Mouse (Mus musculus): Measurements from ENCODE around the gene Olfr1158.
"Not testable (repeated sequence)": the region's sequence is repeated elsewhere in the genome, so short reads cannot be mapped to it uniquely, and the experiment has no call there.

The Olfr1158 gene

DNA sequence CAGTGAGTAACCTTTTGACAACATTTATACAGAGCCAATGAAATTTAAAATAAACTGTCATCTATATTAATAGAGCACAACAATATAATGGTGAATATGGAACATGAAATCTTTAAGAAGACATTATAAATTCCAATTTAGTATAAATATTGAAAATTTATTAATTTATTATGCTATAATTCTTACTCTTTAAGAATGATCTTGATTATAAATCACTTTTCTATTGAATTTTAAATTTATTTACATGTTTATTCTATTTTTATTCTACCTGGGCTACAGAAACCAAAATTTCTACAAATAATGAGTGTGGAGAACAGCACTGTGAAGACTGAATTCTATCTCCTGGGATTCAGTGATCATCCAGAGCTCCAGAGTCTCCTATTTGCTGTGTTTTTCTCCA is at the start of gene Olfr1158:
Gene Olfr1158, plus strand, starts transcription at position 301 of the 400 bp plus-strand sequence.
- DNase-seq (ENCODE audit: low spot score in 2 of 2) = no peak

DNA sequence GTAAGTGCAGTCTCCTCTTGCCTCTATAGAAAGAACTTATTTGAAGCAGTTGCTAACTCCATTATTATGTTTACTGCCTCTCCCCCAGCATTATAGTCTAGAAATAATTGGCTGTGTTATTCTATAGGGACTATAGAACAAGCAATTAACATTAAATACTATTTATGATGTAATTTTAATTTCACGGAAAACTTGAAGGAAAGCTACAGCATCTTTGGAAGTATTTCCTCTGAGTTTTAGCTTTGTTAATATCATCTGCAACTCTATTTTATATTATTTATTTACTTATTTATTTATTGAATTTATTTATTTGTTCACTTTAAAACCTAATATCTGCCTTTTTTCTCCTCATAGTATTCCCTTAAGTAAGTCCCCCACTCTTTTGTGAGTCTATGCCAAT is 44.9 kb upstream of the Olfr1158 start, which contains the start of gene Olfr1155:
Gene Olfr1155, minus strand, starts transcription at position 101 of the 400 bp plus-strand sequence.
- DNase-seq (ENCODE audit: low spot score in 2 of 2) = no peak

DNA sequence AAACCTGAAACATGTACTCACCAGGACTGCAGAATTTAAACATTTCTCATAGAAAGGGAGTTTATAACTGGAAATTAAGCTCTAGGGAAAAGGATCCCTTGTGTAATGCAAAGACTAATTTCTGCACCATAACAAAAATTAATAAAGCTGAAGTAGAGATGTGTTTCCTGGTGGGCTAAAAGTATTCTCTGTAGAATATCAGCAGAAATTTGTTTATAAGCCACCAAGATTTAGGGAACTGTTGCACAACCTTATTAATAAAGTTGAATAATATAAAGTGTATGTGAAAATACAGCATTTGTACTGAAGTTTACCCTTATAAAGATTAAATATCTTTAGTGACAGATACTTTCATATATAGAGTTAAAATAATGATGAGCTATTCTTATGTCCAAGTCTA is 36.9 kb upstream of the Olfr1158 start, which contains the start of gene Olfr1156:
Gene Olfr1156, minus strand, starts transcription at position 101 of the 400 bp plus-strand sequence.
- no peak for DNase-seq (ENCODE audit: low spot score in 2 of 2)

DNA sequence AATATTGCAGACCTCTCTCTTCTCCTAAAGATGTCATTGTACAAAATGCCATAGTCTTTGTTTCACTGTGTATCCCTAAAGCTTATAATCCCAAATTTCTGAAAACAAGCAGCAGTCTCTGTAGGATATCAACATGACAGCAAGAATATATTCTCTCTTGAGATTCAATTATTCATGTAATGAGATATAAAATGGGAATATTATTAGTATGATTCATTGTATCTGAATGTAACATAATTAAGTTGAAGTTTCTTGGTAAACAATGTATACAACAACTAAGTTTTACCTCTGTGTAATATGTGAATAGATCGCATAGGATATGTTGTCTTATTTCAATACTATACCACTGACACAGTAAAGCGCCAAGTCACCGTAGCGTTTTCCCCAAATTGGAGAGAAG is 21.7 kb upstream of the Olfr1158 start, which contains the start of gene Olfr1157:
Gene Olfr1157, minus strand, starts transcription at position 101 of the 400 bp plus-strand sequence.
- DNase-seq (ENCODE audit: low spot score in 2 of 2) = no peak

DNA sequence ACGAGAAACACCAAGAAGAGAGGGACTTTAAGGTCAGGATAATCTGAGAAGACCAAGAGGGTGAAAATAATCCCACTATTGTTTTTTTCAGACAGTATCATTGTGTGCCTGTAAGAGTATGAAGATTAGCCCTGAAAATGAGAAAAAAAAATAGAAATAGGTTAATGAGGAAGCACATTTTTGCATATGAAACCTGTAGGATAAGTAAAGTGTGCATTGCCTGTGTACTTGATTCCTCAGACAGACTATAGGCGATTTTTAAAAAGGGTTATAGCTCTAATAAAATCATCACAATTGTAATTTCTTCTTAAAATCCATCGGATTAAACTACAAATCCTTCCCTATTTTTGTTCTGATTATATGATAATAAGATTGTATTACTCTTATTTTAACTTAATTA is 15.3 kb upstream of the Olfr1158 start, which contains the start of gene Olfr74:
Gene Olfr74, minus strand, starts transcription at position 101 of the 400 bp plus-strand sequence.
- no peak for DNase-seq (ENCODE audit: low spot score in 2 of 2)

DNA sequence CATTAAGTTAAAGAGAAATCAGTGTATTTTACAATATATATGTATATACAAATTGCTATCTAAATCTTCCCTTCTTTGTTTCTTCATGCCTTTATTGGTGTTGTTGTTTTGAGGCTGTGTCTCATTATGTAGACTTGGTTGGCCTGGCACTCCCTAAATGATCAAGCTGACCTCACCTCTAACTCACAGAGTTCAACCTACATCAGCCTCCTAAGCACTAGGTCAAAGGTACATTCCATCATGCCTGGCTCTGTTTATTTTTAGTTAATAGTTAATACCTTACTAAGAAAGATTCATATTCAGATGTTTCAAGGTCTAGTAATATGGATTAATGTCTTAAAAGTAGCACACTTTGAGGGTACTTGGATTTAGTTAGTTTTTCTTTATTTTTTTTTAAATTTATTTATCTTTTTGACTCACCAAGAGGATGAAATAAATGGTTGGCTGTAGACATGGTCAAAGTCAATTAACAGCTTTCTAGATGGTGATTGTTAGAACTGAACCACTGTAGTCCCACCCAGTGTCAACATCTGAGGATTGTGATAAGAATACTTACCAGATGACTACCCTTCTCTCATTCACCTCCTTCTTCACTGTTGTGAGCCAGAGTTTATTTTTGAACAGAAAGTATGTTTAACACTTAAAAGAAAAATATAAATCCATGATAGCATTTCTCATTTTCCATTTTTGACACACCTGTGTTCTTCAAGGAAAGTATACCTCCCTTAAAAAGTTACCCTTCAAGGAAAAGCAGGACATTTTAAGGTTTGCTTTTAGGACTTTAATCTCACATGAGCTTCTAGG is 17.8 kb downstream of the Olfr1158 start, which contains the start of gene Olfr1160:
Gene Olfr1160, minus strand, starts transcription at position 754 of the 804 bp plus-strand sequence.
- DNase-seq (ENCODE audit: low spot score in 2 of 2) = no peak

DNA sequence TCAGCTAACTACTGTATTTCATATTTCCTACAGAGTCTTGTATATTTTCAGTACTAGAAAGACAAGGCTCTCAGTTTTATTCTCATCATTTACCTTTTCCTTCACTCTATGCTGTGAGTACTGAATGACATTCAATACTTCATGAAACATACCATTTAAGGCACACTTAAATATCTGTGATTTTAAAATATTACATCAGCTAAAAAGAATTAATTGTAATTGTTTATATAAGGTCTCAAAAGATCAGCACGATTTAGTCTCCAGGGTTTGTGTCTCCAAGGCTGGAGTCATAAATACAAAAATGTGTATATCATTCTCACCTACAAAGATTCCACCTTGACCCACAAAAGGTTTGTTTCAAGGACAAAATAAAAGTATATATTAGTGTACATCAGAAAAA is 32.6 kb downstream of the Olfr1158 start, which contains the start of gene Olfr1161:
Gene Olfr1161, plus strand, starts transcription at position 301 of the 400 bp plus-strand sequence.
- DNase-seq (ENCODE audit: low spot score in 2 of 2) = not testable (repeated sequence)

DNA sequence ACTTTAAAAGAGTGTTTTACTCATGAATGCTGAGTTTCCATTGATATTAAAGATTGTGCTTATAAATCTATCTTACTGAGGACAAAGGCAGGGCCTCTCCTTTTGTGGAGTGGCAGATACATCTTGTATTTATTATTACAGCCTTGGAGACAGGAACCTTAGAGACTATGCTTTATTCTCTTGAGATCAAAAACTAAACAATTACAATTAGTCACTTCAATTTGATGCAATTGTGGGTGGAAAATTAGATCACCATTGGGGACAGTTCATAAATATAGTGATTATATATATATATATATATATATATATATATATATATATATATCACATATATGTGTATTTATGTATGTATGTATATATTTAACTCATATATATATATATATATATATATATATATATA is 47.7 kb downstream of the Olfr1158 start, which contains the start of gene Olfr73:
Gene Olfr73, minus strand, starts transcription at position 101 of the 400 bp plus-strand sequence.
- DNase-seq (ENCODE audit: low spot score in 2 of 2) = no peak

Data from frontal cortex, postnatal 14 days (tissue).